Mouse (Mus musculus) G1E (cell line): ENCODE results near the gene Olfr311. TPM values are rescaled to one million over a fixed set of nuclear protein-coding genes. Genes with fewer than 3 reads are reported as not detected.
"Not testable (repeated sequence)": the region's sequence is repeated elsewhere in the genome, so short reads cannot be mapped to it uniquely, and the experiment has no call there.

Experiments
- ATAC-seq: 2 replicates; pipeline ENCODE4 v1.8.0; 2016; ENCODE audit warnings: mild to moderate bottlenecking; ENCODE audit not compliant: insufficient number of reproducible peaks, poor library complexity, low FRiP score, severe bottlenecking; ENCODE audit errors: extremely low read depth
- DNase-seq: peaks from one replicate; pipeline ENCODE4 v3.0.0; 2012; ENCODE audit warnings: low spot score
- H3K27me3 ChIP-seq: 2 replicates; pipeline ENCODE4 v1.6.1; 2012; ENCODE audit warnings: mild to moderate bottlenecking, low read length, inconsistent platforms; ENCODE audit not compliant: insufficient read depth
- H3K36me3 ChIP-seq: replicated peaks from 2 replicates; pipeline ENCODE3; 2012; ENCODE audit warnings: mild to moderate bottlenecking, inconsistent platforms
- H3K4me1 ChIP-seq: 2 replicates; pipeline ENCODE4 v1.6.1; 2012; ENCODE audit warnings: low read depth, low read length, inconsistent platforms, mixed read lengths; ENCODE audit not compliant: insufficient read depth
- H3K4me3 ChIP-seq: 2 replicates; pipeline ENCODE4 v1.5.1; 2012; ENCODE audit warnings: low read depth, mild to moderate bottlenecking, inconsistent platforms, low read length, moderate library complexity, mixed read lengths
- H3K9me3 ChIP-seq: replicated peaks from 2 replicates; pipeline ENCODE4 v1.6.1; 2012; ENCODE audit warnings: inconsistent platforms
- CTCF ChIP-seq: IDR thresholded peaks from 2 replicates; pipeline ENCODE4 v1.5.1; 2012; ENCODE audit warnings: low read depth, low read length, inconsistent platforms, mixed read lengths
- GATA1 ChIP-seq: IDR thresholded peaks from 2 replicates; pipeline ENCODE4 v1.6.1; 2012; ENCODE audit warnings: borderline replicate concordance, low read length, inconsistent platforms, mixed read lengths
- GATA2 ChIP-seq: IDR thresholded peaks from 2 replicates; pipeline ENCODE4 v1.6.1; 2012; ENCODE audit warnings: low read depth, low read length, inconsistent platforms, borderline replicate concordance
- POLR2AphosphoS5 ChIP-seq: IDR thresholded peaks from 2 replicates; pipeline ENCODE4 v1.6.1; 2012; ENCODE audit warnings: low read depth, low read length, inconsistent platforms; ENCODE audit not compliant: insufficient replicate concordance
- TAL1 ChIP-seq: conservative IDR thresholded peaks from 2 replicates; pipeline ENCODE4 v1.6.1; 2012; ENCODE audit warnings: low read depth, low read length, inconsistent platforms, mixed read lengths
- polyA plus RNA-seq: library from polyadenylated mRNA; stranded (reverse); fragments of >175 nt; gene quantifications from 2 replicates; pipeline ENCODE4 v1.2.3, GENCODE M21; 2012
- total RNA-seq, 2 experiments: library from RNA; stranded (forward) in 1 of 2; stranded (reverse) in 1 of 2; fragments of 200-1000 nt in 1 of 2; fragments of >200 nt in 1 of 2; fragmentation: Nextera tagmentation in 1 of 2; gene quantifications; 2 replicates each; pipeline ENCODE4 v1.2.3; 2014 to 2017

Gene Olfr311
- total and polyA plus RNA-seq, 3 experiments = 0.33 TPM; not detected in 2

- TF ChIP-seq TAL1 = no peak
- no peak for TF ChIP-seq CTCF
- no peak for TF ChIP-seq GATA2
- no peak for TF ChIP-seq GATA1
- TF ChIP-seq POLR2AphosphoS5 = no peak
- ATAC-seq (no peak), DNase-seq (no peak)
- 0 out of 2 replicates have a peak, but pooled peaks cover 2% of the 10 kb centered on the region for H3K27me3 ChIP-seq
- H3K4me3 ChIP-seq = no peak overlapping the region
- H3K36me3 ChIP-seq = no peaks in the 10 kb centered on the region
- no peaks in the 10 kb centered on the region for H3K4me1 ChIP-seq
- H3K9me3 ChIP-seq = no peaks in the 10 kb centered on the region
Measured at GRCm38 (mm10) chr11:58829764-58830163, 9.3 kb upstream of the Olfr311 start.

- DNase-seq, ATAC-seq, H3K27me3 ChIP-seq, H3K4me1 ChIP-seq, H3K4me3 ChIP-seq, H3K9me3 ChIP-seq, H3K36me3 ChIP-seq: not testable (repeated sequence)
Measured at GRCm38 (mm10) chr11:58832541-58832940, 6.5 kb upstream of the Olfr311 start.

- no peaks in the 10 kb centered on the region for H3K27me3 ChIP-seq
Measured at GRCm38 (mm10) chr11:58846919-58847461, 7.9 kb downstream of the Olfr311 start, which contains the start of gene Gm12258. Gene Gm12258 (plus strand): TSS chr11:58847158.

GRCm38 (mm10) chr11:58847636-58848035 lies 8.6 kb downstream of the Olfr311 start:
- H3K27me3 ChIP-seq = no peaks in the 10 kb centered on the region
- no peak for DNase-seq
- no peak for ATAC-seq

More at GRCm38 (mm10) chr11:58846919-58847461, 7.9 kb downstream of the Olfr311 start, which contains the start of gene Gm12258:
- Histone ChIP-seq H3K4me3 (peak within 1 kb of the TSS; percentile 73), H3K9me3 (0 out of 2 replicates have a peak, but pooled peaks cover 3% of the 10 kb centered on the region), H3K4me1 (peaks cover 16% of the 10 kb centered on the region), H3K36me3 (peaks cover 28% of the 10 kb centered on the region)
- DNase-seq (peak; percentile 96), ATAC-seq (peak; percentile 100)
- TF ChIP-seq TAL1 = no peak
- no peak for TF ChIP-seq GATA1
- no peak for TF ChIP-seq GATA2
- TF ChIP-seq CTCF = no peak
- TF ChIP-seq POLR2AphosphoS5 = no peak

GRCm38 (mm10) chr11:58849731-58850130 lies 10.7 kb downstream of the Olfr311 start:
- Histone ChIP-seq H3K4me1 (peaks cover 16% of the 10 kb centered on the region), H3K27me3 (no peaks in the 10 kb centered on the region), H3K9me3 (0 out of 2 replicates have a peak, but pooled peaks cover 3% of the 10 kb centered on the region), H3K4me3 (no peak overlapping the region), H3K36me3 (peaks cover 54% of the 10 kb centered on the region)
- no peak for DNase-seq
- ATAC-seq = no peak
- TF ChIP-seq GATA1 (no peak), TAL1 (no peak), CTCF (no peak), POLR2AphosphoS5 (no peak), GATA2 (no peak)

More at GRCm38 (mm10) chr11:58847636-58848035, 8.6 kb downstream of the Olfr311 start:
- Histone ChIP-seq H3K36me3 (peaks cover 34% of the 10 kb centered on the region), H3K9me3 (0 out of 2 replicates have a peak, but pooled peaks cover 3% of the 10 kb centered on the region), H3K4me3 (peak overlapping the region; percentile 73), H3K4me1 (peaks cover 16% of the 10 kb centered on the region)
- TF ChIP-seq POLR2AphosphoS5 = no peak
- no peak for TF ChIP-seq TAL1
- no peak for TF ChIP-seq CTCF

GRCm38 (mm10) chr11:58860744-58861143 lies 21.7 kb downstream of the Olfr311 start:
- H3K36me3 ChIP-seq = peaks cover 50% of the 10 kb centered on the region
- ATAC-seq (no peak), DNase-seq (no peak)
- TF ChIP-seq CTCF = no peak
- TF ChIP-seq TAL1 = no peak
- no peak for TF ChIP-seq POLR2AphosphoS5
- TF ChIP-seq GATA1 = no peak
- TF ChIP-seq GATA2 = no peak
- H3K9me3 ChIP-seq = peaks cover 33% of the 10 kb centered on the region
- H3K27me3 ChIP-seq = no peaks in the 10 kb centered on the region
- no peaks in the 10 kb centered on the region for H3K4me1 ChIP-seq
- H3K4me3 ChIP-seq = no peak overlapping the region
